Mouse (Mus musculus): ENCODE data around the gene Mypop.

GRCm38 (mm10) chr7:19031641-19032040 is 40.6 kb downstream of the Mypop start:
- no peak for TF ChIP-seq CTCF (IDR thresholded peaks at IDR 0.05; ENCODE audit: extremely low read depth, insufficient read depth, low read length)
- TF ChIP-seq POLR2A (IDR thresholded peaks at IDR 0.05; ENCODE audit: extremely low read depth, insufficient read depth, low read length): no peak

All from cortical plate, adult 2 months (tissue).